In genomic region chr1:89107466-89107865, GRCm38 (mm10) we compare ENCODE assay signal across 10 mouse cellular contexts. TPM values are rescaled to one million over a fixed set of nuclear protein-coding genes. Genes with fewer than 3 reads are reported as not detected.
DNase-seq lines count a peak whose midpoint lies in the region; ATAC-seq and TF ChIP-seq lines count a peak whose summit lies in the region.
"Had no signal": no experiment of that assay in that cellular context is flagged by ENCODE, and none has a peak within 500 bp of the region (broad histone marks: within the 10 kb centered on the region; RNA-seq: fewer than 3 reads in every experiment).

No protein-coding gene starts in this region.

- no peaks in the 10 kb centered on the region for H3K9me3 ChIP-seq in heart, embryonic 13.5 days
- no peaks in the 10 kb centered on the region for H3K9me3 ChIP-seq in embryonic facial prominence, embryonic 15.5 days (replicated peaks)
- no peaks in the 10 kb centered on the region for H3K9me3 ChIP-seq in limb, embryonic 15.5 days
- H3K9me3 ChIP-seq: liver, embryonic 15.5 days had no signal

- no peak overlapping the region for H3K4me2 ChIP-seq in heart, embryonic 13.5 days
- H3K4me2 ChIP-seq in embryonic facial prominence, embryonic 15.5 days (replicated peaks) = no peak overlapping the region
- H3K4me2 ChIP-seq in limb, embryonic 15.5 days = no peak overlapping the region
- H3K4me2 ChIP-seq: liver, embryonic 15.5 days had no signal

- DNase-seq in heart, adult 9 months (ENCODE audit: low spot score in 2 of 2) = no peak
- peak; percentile 17 for DNase-seq in liver, adult 2 months (ENCODE audit: extremely low read depth, low read depth, low spot score)
- no peak for DNase-seq in liver
- no peak for DNase-seq in layer of hippocampus, postnatal 14 days (ENCODE audit: low spot score in 2 of 2)
- DNase-seq: cerebellum, adult 9-10 months had no signal

- H3K9ac ChIP-seq in heart, embryonic 13.5 days = peak overlapping the region; percentile 67
- H3K9ac ChIP-seq in liver, adult 2 months (ENCODE audit: low read depth, low read length) = no peak overlapping the region
- no peak overlapping the region for H3K9ac ChIP-seq in embryonic facial prominence, embryonic 15.5 days
- H3K9ac ChIP-seq in limb, embryonic 15.5 days = no peak overlapping the region
- H3K9ac ChIP-seq: liver, embryonic 15.5 days had no signal

- no peak for ATAC-seq in heart, embryonic 13.5 days (ENCODE audit: extremely low read depth, insufficient number of reproducible peaks, low FRiP score, low TSS enrichment)
- no peak for ATAC-seq in embryonic facial prominence, embryonic 15.5 days (ENCODE audit: insufficient number of reproducible peaks, low FRiP score, low TSS enrichment, low read depth)
- no peak for ATAC-seq in limb, embryonic 15.5 days (ENCODE audit: insufficient number of reproducible peaks, low FRiP score, low TSS enrichment, low read depth)
- no peak for ATAC-seq in activated CD4-positive, CD25-positive, alpha-beta regulatory T cell, adult 4 months

- WGBS in heart, embryonic 13.5 days = 59% methylated on average over 6 of the region's 6 CpGs
- WGBS in liver, adult 2 months = 47% methylated on average over 6 of the region's 6 CpGs
- 44% methylated on average over 6 of the region's 6 CpGs for WGBS in embryonic facial prominence, embryonic 15.5 days
- WGBS in limb, embryonic 15.5 days = 57% methylated on average over 6 of the region's 6 CpGs

- TF ChIP-seq POLR2A in liver, adult 2 months (IDR thresholded peaks at IDR 0.05; ENCODE audit: extremely low read depth, insufficient read depth, low read length) = no peak

- H3K36me3 ChIP-seq in heart, embryonic 13.5 days = no peaks in the 10 kb centered on the region
- no peaks in the 10 kb centered on the region for H3K36me3 ChIP-seq in liver, adult 2 months (ENCODE audit: control insufficient read depth, insufficient read depth, low read length)
- 0 out of 2 replicates have a peak, but pooled peaks cover 5% of the 10 kb centered on the region for H3K36me3 ChIP-seq in embryonic facial prominence, embryonic 15.5 days
- H3K36me3 ChIP-seq in limb, embryonic 15.5 days = no peaks in the 10 kb centered on the region
- H3K36me3 ChIP-seq: liver, embryonic 15.5 days had no signal

- TF ChIP-seq CTCF in liver, adult 2 months (IDR thresholded peaks at IDR 0.05; ENCODE audit: low read depth, low read length) = no peak

- H3K4me1 ChIP-seq in heart, embryonic 13.5 days = peaks cover 99% of the 10 kb centered on the region
- H3K4me1 ChIP-seq in liver, adult 2 months (ENCODE audit: control insufficient read depth, insufficient read depth, low read length) = peaks cover 23% of the 10 kb centered on the region
- H3K4me1 ChIP-seq in embryonic facial prominence, embryonic 15.5 days = peaks cover 74% of the 10 kb centered on the region
- H3K4me1 ChIP-seq in limb, embryonic 15.5 days = peaks cover 81% of the 10 kb centered on the region

- peak overlapping the region; percentile 94 for H3K27ac ChIP-seq in heart, embryonic 13.5 days (replicated peaks)
- no peak overlapping the region for H3K27ac ChIP-seq in liver, adult 2 months (replicated peaks; ENCODE audit: insufficient read depth, low read depth, low read length)
- H3K27ac ChIP-seq in embryonic facial prominence, embryonic 15.5 days (replicated peaks) = peak overlapping the region; percentile 58
- H3K27ac ChIP-seq in limb, embryonic 15.5 days = 0 out of 2 replicates have a peak overlapping the region, but pooled peaks have one; percentile 64

- no peak overlapping the region for H3K4me3 ChIP-seq in heart, embryonic 13.5 days
- no peak overlapping the region for H3K4me3 ChIP-seq in liver, adult 2 months (ENCODE audit: insufficient read depth, low read depth, low read length)
- H3K4me3 ChIP-seq in embryonic facial prominence, embryonic 15.5 days (replicated peaks) = no peak overlapping the region
- no peak overlapping the region for H3K4me3 ChIP-seq in limb, embryonic 15.5 days
- H3K4me3 ChIP-seq: liver, embryonic 15.5 days had no signal

- no peaks in the 10 kb centered on the region for H3K27me3 ChIP-seq in heart, embryonic 13.5 days (replicated peaks)
- H3K27me3 ChIP-seq in liver, adult 2 months (ENCODE audit: control insufficient read depth, insufficient read depth, low read length) = no peaks in the 10 kb centered on the region
- no peaks in the 10 kb centered on the region for H3K27me3 ChIP-seq in embryonic facial prominence, embryonic 15.5 days
- no peaks in the 10 kb centered on the region for H3K27me3 ChIP-seq in limb, embryonic 15.5 days
- H3K27me3 ChIP-seq: liver, embryonic 15.5 days had no signal

- no peaks in the 10 kb centered on the region for H3K79me2 ChIP-seq in liver, adult 2 months (ENCODE audit: control insufficient read depth, insufficient read depth, low read length)

RNA-seq across cellular contexts. Expression of gene Sh3bp4, which starts 37.3 kb away (rescaled TPM):
- polyA plus RNA-seq in heart, embryonic 13.5 days (2015; fragmentation: Nextera tagmentation; extraction: Ambion mirVana) = 19.2 and 19.6 TPM in 2 replicates
- total RNA-seq in liver, adult 2 months (2014; rRNA removed) = 0.46 and 0.67 TPM in 2 replicates
- 0.34 and 0.45 TPM in 2 replicates for polyA plus RNA-seq in liver, adult 2 months (2012; rRNA removed)
- polyA plus RNA-seq in embryonic facial prominence, embryonic 15.5 days (2015; fragmentation: Nextera tagmentation; extraction: Ambion mirVana) = 26.6 and 27.9 TPM in 2 replicates
- polyA plus RNA-seq in limb, embryonic 15.5 days (2015; fragmentation: Nextera tagmentation; extraction: Ambion mirVana) = 21.6 and 24.0 TPM in 2 replicates
- under 1 TPM; 0.09 to 0.61 TPM for polyA plus RNA-seq in activated CD4-positive, CD25-positive, alpha-beta regulatory T cell, adult 4 months (2017; shearing (Covaris generic))
- 10 to 100 TPM; 40.1 to 42.1 TPM for total RNA-seq in layer of hippocampus, postnatal 14 days (2021)

Comparison
In these comparisons a context has a peak if more than half of its experiments do, and no peak if none do; other contexts are left out.
1. RNA of gene Sh3bp4, which starts 37.3 kb away (polyA plus RNA-seq): 26.6 to 27.9 TPM in embryonic facial prominence, embryonic 15.5 days, 21.6 to 24.0 TPM in limb, embryonic 15.5 days and 19.2 to 19.6 TPM in heart, embryonic 13.5 days; 0.09 to 0.61 TPM in activated CD4-positive, CD25-positive, alpha-beta regulatory T cell, adult 4 months and 0.34 to 0.45 TPM in liver, adult 2 months; every median in the first group is over 10 times any median in the second.